Mouse (Mus musculus): Measurements from ENCODE around the gene Atl1.

GRCm38 (mm10) chr12:69853942-69854341, 38.5 kb upstream of the Atl1 start:
- no peak for TF ChIP-seq CTCF (IDR thresholded peaks at IDR 0.05; ENCODE audit: control insufficient read depth, insufficient read depth, low read length)
- no peak for TF ChIP-seq POLR2A (IDR thresholded peaks at IDR 0.05; ENCODE audit: borderline replicate concordance, control insufficient read depth, low read depth, low read length)

Measured in bone marrow, adult 2 months (tissue).